Mouse (Mus musculus) embryonic facial prominence, embryonic 11.5 days (tissue): ENCODE results near the gene Gpr149. TPM values are rescaled to one million over a fixed set of nuclear protein-coding genes. Genes with fewer than 3 reads are reported as not detected.

ENCODE experiments used
- ATAC-seq: fragments of 200-750 bp; cut with Nextera tagmentation; replicated peaks from 2 replicates; pipeline ENCODE4 v1.8.0; 2017; ENCODE audit warnings: low read depth; ENCODE audit not compliant: insufficient number of reproducible peaks, low FRiP score, low TSS enrichment
- DNase-seq: peaks from one replicate; pipeline ENCODE4 v3.0.0-alpha.2; 2015; ENCODE audit warnings: low spot score
- H3K27ac ChIP-seq: fragments of 300-500 bp; sonication (generic); replicated peaks from 2 replicates; pipeline ENCODE4 v1.5.1; 2014; ENCODE audit warnings: mild to moderate bottlenecking, low read depth, low read length, control low read depth
- H3K27me3 ChIP-seq: fragments of 300-500 bp; sonication (generic); 2 replicates; pipeline ENCODE4 v1.6.1; 2014; ENCODE audit warnings: mild to moderate bottlenecking, low read length, moderate library complexity, mixed read lengths; ENCODE audit not compliant: control insufficient read depth, insufficient read depth
- H3K36me3 ChIP-seq: fragments of 300-500 bp; sonication (generic); replicated peaks from 2 replicates; pipeline ENCODE4 v1.6.1; 2014; ENCODE audit warnings: low read depth, mild to moderate bottlenecking, low read length, moderate library complexity, mixed read lengths; ENCODE audit not compliant: control insufficient read depth, insufficient read depth
- H3K4me1 ChIP-seq: fragments of 300-500 bp; sonication (generic); 2 replicates; pipeline ENCODE4 v1.6.1; 2014; ENCODE audit warnings: low read length, mixed read lengths; ENCODE audit not compliant: control insufficient read depth, insufficient read depth
- H3K4me2 ChIP-seq: fragments of 300-500 bp; sonication (generic); 2 replicates; pipeline ENCODE4 v1.6.1; 2014; ENCODE audit warnings: low read depth, mild to moderate bottlenecking, control low read depth, low read length, moderate library complexity
- H3K4me3 ChIP-seq: fragments of 300-500 bp; sonication (generic); 2 replicates; pipeline ENCODE4 v1.5.1; 2014; ENCODE audit warnings: low read depth, low read length, control low read depth
- H3K9ac ChIP-seq: fragments of 300-500 bp; sonication (generic); replicated peaks from 2 replicates; pipeline ENCODE4 v1.6.1; 2014; ENCODE audit warnings: mild to moderate bottlenecking, control low read depth, low read length
- H3K9me3 ChIP-seq: fragments of 300-500 bp; sonication (generic); replicated peaks from 2 replicates; pipeline ENCODE4 v1.6.1; 2016; ENCODE audit warnings: mild to moderate bottlenecking, low read length, inconsistent platforms, mixed read lengths; ENCODE audit not compliant: control insufficient read depth
- WGBS: fragments of 180-500 bp; shearing (Covaris S2); extraction: QIAGEN DNeasy Blood & Tissue Kit; methylation state at CpG from one replicate; pipeline ENCODE4 v1.1.7; 2014; 5-methylcytosine and 5-hydroxymethylcytosine counted together
- polyA plus RNA-seq: library from polyadenylated mRNA; unstranded; fragments of >200 nt; fragmentation: Nextera tagmentation; extraction: Ambion mirVana; gene quantifications from 2 replicates; pipeline ENCODE4 v1.2.1, GENCODE M21; 2014

The Gpr149 gene
- polyA plus RNA-seq = 0.21 and 0.29 TPM in 2 replicates

- Histone ChIP-seq H3K4me3 (peak within 1 kb of the TSS; percentile 41; the same call in 1 of the 2 replicates), H3K9me3 (no peaks in the 10 kb centered on the region), H3K27ac (no peak within 1 kb of the TSS), H3K4me2 (peak within 1 kb of the TSS; percentile 82), H3K4me1 (no peaks in the 10 kb centered on the region), H3K36me3 (no peaks in the 10 kb centered on the region), H3K9ac (no peak within 1 kb of the TSS), H3K27me3 (peaks cover 5% of the 10 kb centered on the region)
- ATAC-seq (no peak), DNase-seq (no peak)
- 79% methylated on average over 1 of the region's 1 CpGs for WGBS
Measured at GRCm38 (mm10) chr3:62604973-62605372, at the start of gene Gpr149. Gene Gpr149 (minus strand): TSS chr3:62605140.

GRCm38 (mm10) chr3:62650551-62650950 is 45.6 kb upstream of the Gpr149 start:
- 90% methylated on average over 1 of the region's 1 CpGs for WGBS
- Histone ChIP-seq H3K4me2 (no peak overlapping the region), H3K27me3 (no peaks in the 10 kb centered on the region)

DNA sequence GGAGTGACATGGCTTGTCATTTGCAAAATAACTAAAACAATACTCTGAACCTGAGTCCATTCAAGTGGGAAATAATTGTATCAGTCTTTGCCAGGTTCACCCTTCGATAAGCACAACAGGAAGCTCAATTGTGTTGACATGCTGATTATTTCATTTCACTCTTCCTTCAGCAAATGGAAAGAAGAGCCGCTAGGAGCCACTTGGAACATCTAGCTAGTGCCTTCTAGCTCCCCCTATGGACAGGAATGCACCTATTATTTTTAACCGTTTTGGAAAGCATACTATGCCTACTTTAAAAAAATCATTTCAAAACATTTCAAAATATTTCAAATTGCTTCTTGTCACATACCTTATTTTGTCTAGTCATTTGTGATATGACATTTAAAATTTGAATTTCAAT is 5.9 kb upstream of the Gpr149 start:
- no peaks in the 10 kb centered on the region for H3K36me3 ChIP-seq
- no peaks in the 10 kb centered on the region for H3K4me1 ChIP-seq
- WGBS = 71% methylated on average over 3 of the region's 3 CpGs
- no peak overlapping the region for H3K4me3 ChIP-seq
- no peak overlapping the region for H3K27ac ChIP-seq
- no peak for ATAC-seq
- DNase-seq = peak; percentile 17
- H3K9ac ChIP-seq = no peak overlapping the region
- no peaks in the 10 kb centered on the region for H3K27me3 ChIP-seq
- H3K9me3 ChIP-seq = no peaks in the 10 kb centered on the region
- no peak overlapping the region for H3K4me2 ChIP-seq

More at GRCm38 (mm10) chr3:62650551-62650950, 45.6 kb upstream of the Gpr149 start:
- Histone ChIP-seq H3K27ac (no peak overlapping the region), H3K4me1 (no peaks in the 10 kb centered on the region), H3K9ac (no peak overlapping the region), H3K9me3 (no peaks in the 10 kb centered on the region), H3K36me3 (no peaks in the 10 kb centered on the region), H3K4me3 (no peak overlapping the region)
- no peak for ATAC-seq
- no peak for DNase-seq

DNA sequence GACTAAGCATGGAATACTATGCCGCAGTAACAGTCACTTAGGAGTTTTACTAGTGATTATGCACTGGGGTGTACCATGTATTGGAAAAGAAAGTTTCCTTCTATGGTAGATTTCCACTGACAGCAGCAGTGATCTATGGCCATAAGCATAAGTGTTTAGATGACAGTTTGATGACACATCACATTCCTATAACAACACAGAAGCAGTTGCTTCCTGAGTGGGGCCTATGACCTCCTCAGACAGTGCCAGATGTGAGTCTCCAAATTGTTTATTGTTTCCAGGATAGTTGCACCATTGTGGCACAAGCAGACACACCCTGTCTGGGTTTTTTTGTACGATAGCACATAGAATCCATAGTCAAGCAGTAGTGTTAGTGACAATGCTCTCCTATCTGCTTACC is 991 bp upstream of the Gpr149 start:
- Histone ChIP-seq H3K4me3 (no peak overlapping the region), H3K27me3 (peaks cover 5% of the 10 kb centered on the region), H3K9ac (no peak overlapping the region), H3K4me1 (no peaks in the 10 kb centered on the region), H3K36me3 (no peaks in the 10 kb centered on the region), H3K9me3 (no peaks in the 10 kb centered on the region), H3K4me2 (no peak overlapping the region), H3K27ac (no peak overlapping the region)
- WGBS = 90% methylated on average over 2 of the region's 2 CpGs
- no peak for ATAC-seq
- DNase-seq = no peak

DNA sequence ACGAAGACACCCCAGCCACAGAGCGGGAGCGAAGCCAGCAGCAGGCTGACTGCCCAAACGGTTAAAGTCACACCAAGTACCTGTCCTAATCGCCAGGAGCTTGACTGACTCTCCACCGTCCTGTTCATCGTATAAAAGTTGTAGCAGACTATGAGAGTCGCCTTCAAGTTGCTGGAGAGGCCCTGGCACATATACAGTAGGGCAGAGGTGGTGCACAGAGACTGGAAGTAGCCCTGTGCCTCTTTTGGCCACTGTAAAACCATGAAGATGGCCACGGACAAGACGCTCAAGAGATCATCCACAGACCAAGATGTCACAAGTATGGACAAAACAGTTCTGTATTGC is 921 bp downstream of the Gpr149 start:
- H3K36me3 ChIP-seq = no peaks in the 10 kb centered on the region
- peaks cover 5% of the 10 kb centered on the region for H3K27me3 ChIP-seq
- H3K4me3 ChIP-seq = peak overlapping the region; percentile 41; the same call in 1 of the 2 replicates
- no peaks in the 10 kb centered on the region for H3K4me1 ChIP-seq
- H3K27ac ChIP-seq = no peak overlapping the region
- DNase-seq = no peak
- no peak for ATAC-seq
- H3K9ac ChIP-seq = peak overlapping the region; percentile 39; the same call in 1 of the 2 replicates
- H3K4me2 ChIP-seq = peak overlapping the region; percentile 82
- WGBS = 15% methylated on average over 10 of the region's 10 CpGs
- no peaks in the 10 kb centered on the region for H3K9me3 ChIP-seq

DNA sequence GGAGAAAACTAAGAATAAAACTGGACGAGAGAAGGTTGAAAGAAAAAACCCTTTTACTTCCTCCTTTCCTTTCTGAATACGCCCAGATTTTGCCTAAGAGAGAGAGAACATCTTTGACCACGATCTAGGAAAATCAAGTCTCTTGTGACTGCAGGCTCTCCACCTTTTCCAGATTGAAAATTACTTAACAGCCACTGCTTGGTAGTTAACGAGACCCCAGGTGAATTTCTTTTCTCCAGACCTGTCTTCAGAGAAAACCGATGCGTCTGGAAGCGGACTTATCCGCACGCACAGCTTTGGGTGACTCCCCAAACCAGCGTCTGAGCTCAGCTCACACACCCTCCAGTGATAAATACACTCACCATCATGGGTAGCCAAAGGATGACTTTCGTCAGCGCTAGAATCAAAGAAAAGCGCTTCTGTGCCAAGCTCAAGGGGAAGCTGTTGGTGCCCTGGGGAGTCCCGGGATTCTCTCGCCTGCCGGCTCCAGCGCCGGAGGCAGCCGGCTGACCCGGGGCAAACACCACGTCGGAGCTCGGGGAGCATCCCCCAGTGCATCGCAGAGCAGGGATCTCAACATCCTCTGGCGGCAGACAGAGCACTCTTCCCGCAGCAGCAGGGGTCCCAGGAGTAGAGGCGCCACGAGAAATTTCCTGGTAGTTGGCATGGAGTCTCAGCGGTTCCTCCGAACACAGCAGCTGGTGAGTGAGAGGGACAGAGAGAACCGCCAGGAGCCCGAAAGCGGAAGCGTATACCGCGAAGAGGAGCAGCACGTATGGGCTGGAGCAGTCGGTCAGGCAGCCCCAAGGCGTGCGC is 1.5 kb downstream of the Gpr149 start:
- Histone ChIP-seq H3K4me3 (peak overlapping the region; percentile 41), H3K27ac (no peak overlapping the region), H3K27me3 (peaks cover 5% of the 10 kb centered on the region), H3K4me2 (peak overlapping the region; percentile 82), H3K4me1 (no peaks in the 10 kb centered on the region), H3K9ac (peak overlapping the region; percentile 39; the same call in 1 of the 2 replicates), H3K36me3 (no peaks in the 10 kb centered on the region), H3K9me3 (no peaks in the 10 kb centered on the region)
- 2% methylated on average over 40 of the region's 40 CpGs for WGBS
- DNase-seq (peak; percentile 36), ATAC-seq (peak; percentile 81)

DNA sequence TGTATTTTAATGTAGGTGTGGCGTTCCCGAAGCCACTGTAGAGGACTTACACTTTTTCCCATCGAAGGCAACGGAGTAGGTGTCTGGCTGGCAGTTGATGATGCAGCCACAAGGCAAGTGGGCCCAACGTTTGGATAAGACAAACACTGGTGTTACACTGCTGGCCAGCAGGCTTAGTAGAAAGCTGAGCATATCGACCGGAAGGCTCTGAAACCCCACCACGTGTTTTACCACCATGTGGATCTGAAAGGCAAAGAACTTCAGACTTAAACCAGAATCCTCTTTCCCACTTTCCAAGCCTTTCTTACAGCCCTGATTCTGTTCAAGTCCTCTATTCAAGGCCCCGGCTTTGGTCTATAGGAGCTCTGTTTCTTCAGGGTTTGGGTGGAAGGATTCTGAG is 2.5 kb downstream of the Gpr149 start:
- Histone ChIP-seq H3K36me3 (no peaks in the 10 kb centered on the region), H3K4me1 (no peaks in the 10 kb centered on the region), H3K4me3 (no peak overlapping the region), H3K27ac (no peak overlapping the region), H3K27me3 (peaks cover 5% of the 10 kb centered on the region), H3K9me3 (no peaks in the 10 kb centered on the region), H3K4me2 (no peak overlapping the region), H3K9ac (no peak overlapping the region)
- 69% methylated on average over 9 of the region's 9 CpGs for WGBS
- DNase-seq (no peak), ATAC-seq (no peak)

DNA sequence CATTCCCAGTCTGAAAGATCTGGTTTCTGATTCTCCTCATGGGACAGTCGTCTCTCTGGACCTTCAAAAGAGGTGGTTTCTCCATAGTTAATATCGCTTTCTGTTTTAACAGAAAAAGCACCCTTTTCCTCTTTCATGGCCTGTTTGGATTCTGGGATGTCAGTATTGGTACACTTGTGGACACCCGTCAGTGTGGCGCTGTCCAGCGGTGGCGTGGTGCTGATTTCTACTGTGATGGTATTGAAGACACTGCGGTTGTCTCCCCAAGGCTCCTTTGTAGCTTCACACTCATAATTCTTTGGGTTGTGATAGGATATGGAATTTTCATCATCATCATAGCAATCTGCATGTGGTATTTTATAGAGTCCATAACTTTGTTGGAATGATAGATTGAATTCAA is 10.1 kb downstream of the Gpr149 start:
- Histone ChIP-seq H3K4me1 (no peaks in the 10 kb centered on the region), H3K9me3 (no peaks in the 10 kb centered on the region), H3K9ac (no peak overlapping the region), H3K27me3 (no peaks in the 10 kb centered on the region), H3K4me3 (no peak overlapping the region), H3K36me3 (no peaks in the 10 kb centered on the region), H3K27ac (no peak overlapping the region), H3K4me2 (no peak overlapping the region)
- peak; percentile 80 for DNase-seq
- no peak for ATAC-seq
- 25% methylated on average over 7 of the region's 7 CpGs for WGBS
